Mouse (Mus musculus) E14TG2a.4 (cell line): ENCODE measurements around the gene Plcb3.
A peak's percentile ranks its signal among the peaks of the same experiment; 100 is the strongest.
"Not testable (repeated sequence)": the region's sequence is repeated elsewhere in the genome, so short reads cannot be mapped to it uniquely, and the experiment has no call there.

ENCODE experiments used
- H3K27me3 ChIP-seq: 2 replicates; pipeline ENCODE4 v1.6.1; 2014; ENCODE audit warnings: low read length, control low read depth; ENCODE audit not compliant: insufficient read depth
- H3K36me3 ChIP-seq: 2 replicates; pipeline ENCODE4 v1.6.1; 2014; ENCODE audit warnings: low read length, control low read depth; ENCODE audit not compliant: insufficient read depth
- H3K4me1 ChIP-seq: replicated peaks from 2 replicates; pipeline ENCODE4 v1.6.1; 2014; ENCODE audit warnings: low read depth, low read length, control low read depth
- H3K4me3 ChIP-seq: replicated peaks from 2 replicates; pipeline ENCODE4 v1.5.1; 2014; ENCODE audit warnings: mild to moderate bottlenecking, low read length
- H3K9me3 ChIP-seq: 2 replicates; pipeline ENCODE4 v1.6.1; 2014; ENCODE audit warnings: low read length, control low read depth
- CTCF ChIP-seq: conservative IDR thresholded peaks from 2 replicates; pipeline ENCODE4 v1.5.1; 2014; ENCODE audit warnings: low read length
- NANOG ChIP-seq: IDR thresholded peaks from 2 replicates; pipeline ENCODE4 v1.6.1; 2014; ENCODE audit warnings: borderline replicate concordance, low read length, mixed read lengths
- POU5F1 ChIP-seq: IDR thresholded peaks from 2 replicates; pipeline ENCODE4 v1.6.1; 2014; ENCODE audit warnings: low read length, borderline replicate concordance

The Plcb3 gene

DNA sequence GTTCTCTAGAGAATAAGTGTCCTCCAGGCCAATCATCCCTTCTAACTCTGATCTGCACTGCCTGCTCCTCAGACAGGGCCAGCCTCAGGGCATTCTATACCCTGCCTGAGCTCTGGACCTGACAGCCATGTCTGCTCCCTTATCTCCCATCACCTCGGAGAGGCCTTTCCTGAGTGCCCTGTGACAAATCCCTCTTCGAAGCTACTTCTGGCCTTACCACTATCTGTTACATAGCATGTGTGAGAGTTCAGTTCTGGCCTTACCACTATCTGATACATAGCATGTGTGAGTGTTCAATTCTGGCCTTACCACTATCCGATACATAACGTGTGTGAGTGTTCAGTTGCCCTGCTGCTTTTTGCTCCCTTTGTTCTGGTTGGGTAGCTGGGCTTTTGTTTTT, 61.0 kb downstream of the Plcb3 start:
- Histone ChIP-seq H3K9me3 (no peaks in the 10 kb centered on the region), H3K4me3 (no peak overlapping the region), H3K27me3 (no peaks in the 10 kb centered on the region), H3K4me1 (peaks cover 62% of the 10 kb centered on the region), H3K36me3 (peaks cover 59% of the 10 kb centered on the region)
- TF ChIP-seq NANOG: no peak
- TF ChIP-seq CTCF: no peak
- no peak for TF ChIP-seq POU5F1

DNA sequence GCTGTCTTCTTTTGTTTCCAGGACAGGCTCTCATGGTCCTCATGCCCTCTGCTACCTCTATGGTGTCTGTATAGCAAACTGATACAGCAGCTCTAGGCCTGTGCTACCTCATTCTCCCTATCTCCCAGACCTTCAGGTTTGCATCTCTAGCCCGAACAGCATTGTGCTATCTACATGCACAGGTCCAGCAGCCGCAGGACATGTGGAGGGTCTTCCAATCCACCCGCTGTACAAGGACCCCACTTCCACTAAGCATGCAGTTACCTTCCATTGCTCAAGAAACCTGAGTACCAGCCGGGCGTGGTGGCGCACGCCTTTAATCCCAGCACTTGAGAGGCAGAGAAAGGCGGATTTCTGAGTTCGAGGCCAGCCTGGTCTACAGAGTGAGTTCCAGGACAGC, 61.7 kb downstream of the Plcb3 start:
- peaks cover 53% of the 10 kb centered on the region for H3K36me3 ChIP-seq
- no peaks in the 10 kb centered on the region for H3K27me3 ChIP-seq
- H3K9me3 ChIP-seq: no peaks in the 10 kb centered on the region
- no peak for TF ChIP-seq CTCF
- TF ChIP-seq NANOG: no peak
- TF ChIP-seq POU5F1: no peak
- H3K4me3 ChIP-seq: peak overlapping the region; percentile 65; the same call in 1 of the 2 replicates
- peaks cover 54% of the 10 kb centered on the region for H3K4me1 ChIP-seq

DNA sequence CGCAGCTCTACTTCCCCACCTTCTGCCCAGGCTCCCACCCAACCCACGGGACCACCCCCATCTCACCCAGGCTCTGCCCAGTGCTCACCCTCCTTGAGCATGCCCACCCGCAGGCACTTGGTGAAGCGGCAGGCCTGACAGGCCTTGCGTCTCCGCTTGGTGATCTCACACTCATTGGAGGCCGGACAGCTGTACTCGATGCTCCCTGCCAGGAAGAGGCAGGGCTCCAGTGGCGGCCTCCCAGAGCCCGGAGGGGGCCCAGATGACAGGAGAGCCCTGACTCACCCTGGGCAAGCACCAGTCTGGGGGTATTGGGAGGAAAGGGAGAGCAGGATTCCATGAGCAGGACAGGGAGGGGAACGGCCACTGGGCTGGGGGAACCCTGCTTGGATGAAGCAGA, 62.3 kb downstream of the Plcb3 start:
- Histone ChIP-seq H3K9me3 (no peaks in the 10 kb centered on the region), H3K36me3 (peaks cover 47% of the 10 kb centered on the region), H3K27me3 (no peaks in the 10 kb centered on the region), H3K4me3 (peak overlapping the region; percentile 65), H3K4me1 (peaks cover 52% of the 10 kb centered on the region)
- TF ChIP-seq POU5F1 (no peak), CTCF (no peak), NANOG (no peak)

DNA sequence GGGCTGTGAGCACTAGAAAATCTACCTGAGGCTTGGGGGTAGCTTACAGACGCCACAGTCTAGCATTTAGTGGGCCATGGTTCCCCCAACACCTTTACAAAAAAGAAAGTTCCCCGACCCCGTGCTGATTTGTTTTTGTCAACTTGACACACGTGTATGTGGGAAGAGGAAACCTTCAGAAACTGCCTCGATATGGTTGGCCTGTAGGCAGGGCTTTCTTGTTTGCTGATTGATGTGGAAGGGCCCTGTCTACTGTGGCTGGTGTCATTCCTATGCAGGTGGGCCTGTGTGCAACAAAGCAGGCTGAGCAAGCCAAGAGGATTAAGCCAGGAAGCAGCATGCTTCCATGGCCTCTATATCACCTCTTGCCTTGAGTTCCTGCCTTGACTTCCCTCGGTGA, 63.2 kb downstream of the Plcb3 start:
- peaks cover 41% of the 10 kb centered on the region for H3K36me3 ChIP-seq
- no peaks in the 10 kb centered on the region for H3K27me3 ChIP-seq
- TF ChIP-seq POU5F1 (no peak), CTCF (no peak), NANOG (no peak)
- no peak overlapping the region for H3K4me3 ChIP-seq
- peaks cover 62% of the 10 kb centered on the region for H3K4me1 ChIP-seq
- no peaks in the 10 kb centered on the region for H3K9me3 ChIP-seq

DNA sequence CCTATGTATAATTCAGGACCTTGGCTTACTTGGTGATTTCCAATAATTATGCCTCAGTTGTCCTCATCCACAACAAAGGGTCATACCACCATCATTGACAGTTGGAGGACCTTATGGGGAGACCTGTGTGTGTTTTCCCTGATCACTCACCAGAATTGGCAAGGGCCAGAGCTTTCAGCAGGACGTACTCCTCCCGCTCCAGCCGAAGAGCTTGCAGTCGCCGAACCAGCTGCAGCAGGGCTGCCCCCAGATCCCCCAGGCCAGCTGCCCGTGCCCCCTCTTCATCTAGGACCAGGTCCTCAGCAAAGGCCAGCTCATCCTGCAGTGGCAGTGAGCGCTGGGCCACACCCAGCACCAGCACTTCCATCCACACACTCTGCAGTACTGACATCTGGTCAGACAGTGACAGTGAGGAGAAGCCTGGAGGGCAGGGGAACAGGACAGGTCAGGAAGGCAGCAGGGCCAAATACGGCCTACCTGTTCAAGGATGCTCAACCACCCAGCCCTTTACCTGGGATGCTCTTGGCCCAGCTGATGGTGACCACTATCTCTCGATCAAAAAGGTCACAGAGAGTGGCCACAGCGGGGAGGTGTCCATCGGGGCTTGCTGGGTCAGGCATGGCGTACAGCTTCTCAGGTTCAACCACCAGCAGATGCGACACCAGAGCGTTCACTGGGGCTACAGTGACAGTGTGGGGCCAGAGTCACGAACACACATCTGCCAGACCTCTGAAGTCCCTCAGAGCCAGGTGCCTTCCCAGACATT, 63.9 kb downstream of the Plcb3 start:
- H3K4me3 ChIP-seq: no peak overlapping the region
- H3K4me1 ChIP-seq: peaks cover 68% of the 10 kb centered on the region
- H3K9me3 ChIP-seq: no peaks in the 10 kb centered on the region
- peaks cover 48% of the 10 kb centered on the region for H3K36me3 ChIP-seq
- TF ChIP-seq POU5F1: no peak
- TF ChIP-seq CTCF: no peak
- TF ChIP-seq NANOG: no peak
- no peaks in the 10 kb centered on the region for H3K27me3 ChIP-seq

DNA sequence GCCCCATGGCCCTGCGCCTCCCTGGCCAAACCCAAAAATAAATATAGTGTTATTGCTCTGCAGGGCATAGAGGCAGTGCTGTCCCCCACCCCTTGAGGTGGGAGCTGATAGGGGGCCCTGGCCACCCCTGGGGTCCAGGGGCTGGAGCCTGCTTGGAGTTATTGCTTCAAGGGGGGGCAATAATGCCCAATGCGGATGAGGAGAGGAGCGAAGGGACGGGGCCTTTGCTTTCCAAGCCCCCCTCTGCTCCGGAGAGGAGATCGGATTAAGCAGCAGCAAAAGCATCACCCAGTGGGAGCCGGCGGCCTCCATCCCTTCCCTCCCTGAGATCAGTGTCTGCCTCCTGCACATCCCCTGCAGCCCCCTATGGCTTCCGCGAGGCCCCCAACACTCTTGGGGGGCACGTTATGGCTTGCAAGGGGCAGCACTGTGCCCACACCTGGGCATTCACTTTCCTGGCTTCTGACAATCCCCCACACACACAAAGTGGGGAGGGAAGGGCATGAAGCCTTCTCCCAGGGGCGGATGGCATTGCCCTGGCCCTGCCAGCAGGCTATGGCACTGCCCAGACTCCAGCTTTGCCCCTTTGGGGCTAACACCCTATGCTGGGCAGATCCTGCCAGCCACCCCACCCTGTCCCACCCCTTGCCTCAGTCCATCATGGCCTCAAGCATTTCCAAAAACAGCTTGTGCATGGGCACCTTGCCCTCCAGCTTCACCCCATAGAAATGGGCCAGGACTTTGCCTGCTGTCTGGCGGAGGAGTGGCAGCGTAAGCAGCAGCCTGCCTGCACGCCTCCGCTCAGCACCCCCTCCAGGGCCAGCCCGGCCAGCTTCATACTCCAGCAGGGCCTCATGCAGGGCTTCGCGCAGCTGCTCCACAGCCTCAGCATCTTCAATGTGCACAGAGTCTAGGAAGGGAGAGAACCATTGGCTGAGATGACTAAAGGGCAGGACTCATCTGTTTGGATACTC, 64.9 kb downstream of the Plcb3 start:
- no peak for TF ChIP-seq CTCF
- no peak for TF ChIP-seq NANOG
- no peak for TF ChIP-seq POU5F1
- H3K9me3 ChIP-seq: no peaks in the 10 kb centered on the region
- peak overlapping the region; percentile 86 for H3K4me3 ChIP-seq
- H3K27me3 ChIP-seq: no peaks in the 10 kb centered on the region
- H3K36me3 ChIP-seq: peaks cover 53% of the 10 kb centered on the region
- H3K4me1 ChIP-seq: peaks cover 68% of the 10 kb centered on the region

DNA sequence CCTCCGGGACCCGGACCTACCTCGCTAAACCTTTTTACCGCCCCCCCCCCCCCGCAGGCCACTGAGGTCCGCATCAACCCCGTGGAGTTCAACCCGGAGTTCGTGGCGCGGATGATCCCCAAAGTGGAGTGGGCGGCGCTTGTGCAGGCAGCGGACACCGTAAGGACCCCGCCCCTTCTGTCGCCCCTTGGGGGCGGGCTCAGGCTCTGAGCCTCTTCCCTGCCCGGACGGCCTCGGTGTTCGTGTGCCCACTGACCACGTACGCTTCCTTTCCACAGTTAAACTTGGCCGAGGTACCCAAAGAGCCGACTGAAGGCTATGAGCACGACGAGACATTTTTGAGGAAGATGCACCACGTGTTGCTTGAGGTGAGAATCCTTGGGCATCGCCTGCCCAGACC, 66.0 kb downstream of the Plcb3 start:
- peak overlapping the region; percentile 86 for H3K4me3 ChIP-seq

DNA sequence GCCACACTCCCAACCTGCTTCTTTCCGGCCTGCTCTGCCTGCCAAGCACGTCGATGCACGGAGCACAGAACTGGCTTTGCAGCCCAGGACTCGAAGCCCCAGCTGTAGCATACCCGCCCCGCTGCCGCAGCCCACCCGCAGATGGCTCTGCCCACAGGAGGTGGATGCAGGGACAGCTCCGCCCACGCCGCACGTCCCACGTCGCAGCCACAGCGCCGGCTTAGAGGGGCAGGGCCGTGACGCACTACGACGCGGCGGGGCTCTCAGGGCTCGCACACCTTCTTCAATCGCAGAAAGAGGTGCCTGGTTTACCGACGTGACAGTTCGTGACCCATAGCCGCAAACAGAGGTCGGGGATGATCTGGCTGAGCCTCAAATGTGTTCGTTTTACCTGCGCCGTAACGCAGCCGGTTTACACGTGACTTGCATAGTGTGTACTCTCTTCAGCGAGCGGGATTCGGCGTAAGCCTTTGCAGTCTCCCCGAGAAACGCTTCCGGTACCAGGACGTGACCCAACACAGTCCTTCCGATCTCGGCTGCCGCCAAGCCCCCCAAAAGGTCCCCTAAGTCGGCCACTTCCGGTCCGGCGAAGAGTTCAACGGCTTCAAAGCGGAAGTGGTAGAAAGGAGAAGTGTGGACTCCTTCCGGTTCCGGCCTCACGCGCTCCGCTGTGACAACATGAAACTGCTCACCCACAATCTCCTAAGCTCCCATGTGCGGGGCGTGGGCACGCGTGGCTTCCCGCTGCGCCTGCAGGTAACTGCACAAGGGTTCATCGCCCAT, 66.6 kb downstream of the Plcb3 start, which contains the start of the genes Trmt112 and Prdx5:
Gene Trmt112, plus strand, starts transcription at position 192 of the 783 bp plus-strand sequence.
Gene Prdx5, minus strand, starts transcription at position 600 of the 783 bp plus-strand sequence.
- TF ChIP-seq NANOG: no peak
- no peak for TF ChIP-seq CTCF
- no peak for TF ChIP-seq POU5F1
- peaks cover 63% of the 10 kb centered on the region for H3K36me3 ChIP-seq
- H3K4me1 ChIP-seq: peaks cover 63% of the 10 kb centered on the region
- no peaks in the 10 kb centered on the region for H3K9me3 ChIP-seq
- peak within 1 kb of the TSS; percentile 86 for H3K4me3 ChIP-seq
- no peaks in the 10 kb centered on the region for H3K27me3 ChIP-seq

More for the DNA sequence above, 66.0 kb downstream of the Plcb3 start:
- peaks cover 58% of the 10 kb centered on the region for H3K36me3 ChIP-seq
- not testable (repeated sequence) for H3K27me3 ChIP-seq, H3K9me3 ChIP-seq
- H3K4me1 ChIP-seq: peaks cover 66% of the 10 kb centered on the region
